Mouse (Mus musculus): Measurements from ENCODE around the gene Eaf1. TPM values are rescaled to one million over a fixed set of nuclear protein-coding genes. Genes with fewer than 3 reads are reported as not detected.
A peak's percentile ranks its signal among the peaks of the same experiment; 100 is the strongest.

Eaf1 gene
- polyA plus RNA-seq, 1 experiment from 2014 or later, result 21.0 TPM

- 69% methylated on average over 7 of the region's 7 CpGs for WGBS
- H3K4me2 ChIP-seq (ENCODE audit: low read depth, low read length), result no peak overlapping the region
- H3K9me3 ChIP-seq (ENCODE audit: control insufficient read depth, low read length), result no peaks in the 10 kb centered on the region
- H3K36me3 ChIP-seq (ENCODE audit: control insufficient read depth, insufficient read depth, low read length), result no peaks in the 10 kb centered on the region
- no peaks in the 10 kb centered on the region for H3K27me3 ChIP-seq (ENCODE audit: control insufficient read depth, insufficient read depth, low read depth, low read length)
- H3K27ac ChIP-seq (ENCODE audit: low read length), result no peak overlapping the region
- ATAC-seq (ENCODE audit: low read depth), result no peak
- no peak overlapping the region for H3K9ac ChIP-seq (ENCODE audit: low read length)
- no peak overlapping the region for H3K4me3 ChIP-seq (ENCODE audit: low read length)
- no peaks in the 10 kb centered on the region for H3K4me1 ChIP-seq (replicated peaks; ENCODE audit: control insufficient read depth, insufficient read depth, low read length)
Observed at GRCm38 (mm10) chr14:31525040-31525810, 31.0 kb downstream of the Eaf1 start.

GRCm38 (mm10) chr14:31530847-31531246, 36.6 kb downstream of the Eaf1 start:
- no peaks in the 10 kb centered on the region for H3K9me3 ChIP-seq (ENCODE audit: control insufficient read depth, low read length)
- H3K27me3 ChIP-seq (ENCODE audit: control insufficient read depth, insufficient read depth, low read depth, low read length), result no peaks in the 10 kb centered on the region
- H3K4me2 ChIP-seq (ENCODE audit: low read depth, low read length), result no peak overlapping the region
- no peak overlapping the region for H3K4me3 ChIP-seq (ENCODE audit: low read length)
- ATAC-seq (ENCODE audit: low read depth), result no peak
- no peak overlapping the region for H3K27ac ChIP-seq (ENCODE audit: low read length)
- H3K9ac ChIP-seq (ENCODE audit: low read length), result no peak overlapping the region
- WGBS, result 78% methylated on average over 4 of the region's 4 CpGs
- H3K4me1 ChIP-seq (replicated peaks; ENCODE audit: control insufficient read depth, insufficient read depth, low read length), result no peaks in the 10 kb centered on the region; the same call in 1 of the 2 replicates
- H3K36me3 ChIP-seq (ENCODE audit: control insufficient read depth, insufficient read depth, low read length), result no peaks in the 10 kb centered on the region

- peak; percentile 41; the same call in 1 of the 2 replicates for ATAC-seq (ENCODE audit: low read depth)
- Histone ChIP-seq H3K4me1 (replicated peaks; ENCODE audit: control insufficient read depth, insufficient read depth, low read length) (no peaks in the 10 kb centered on the region; the same call in 1 of the 2 replicates), H3K27ac (ENCODE audit: low read length) (no peak overlapping the region), H3K9me3 (ENCODE audit: control insufficient read depth, low read length) (no peaks in the 10 kb centered on the region), H3K4me3 (ENCODE audit: low read length) (no peak overlapping the region), H3K9ac (ENCODE audit: low read length) (no peak overlapping the region), H3K36me3 (ENCODE audit: control insufficient read depth, insufficient read depth, low read length) (no peaks in the 10 kb centered on the region), H3K4me2 (ENCODE audit: low read depth, low read length) (no peak overlapping the region), H3K27me3 (ENCODE audit: control insufficient read depth, insufficient read depth, low read depth, low read length) (no peaks in the 10 kb centered on the region)
- WGBS, result 36% methylated on average over 12 of the region's 12 CpGs
Observed at GRCm38 (mm10) chr14:31531506-31532148, 37.4 kb downstream of the Eaf1 start.

GRCm38 (mm10) chr14:31532656-31533055, 38.5 kb downstream of the Eaf1 start:
- no peak overlapping the region for H3K27ac ChIP-seq (ENCODE audit: low read length)
- no peaks in the 10 kb centered on the region for H3K9me3 ChIP-seq (ENCODE audit: control insufficient read depth, low read length)
- no peak for ATAC-seq (ENCODE audit: low read depth)
- no peak overlapping the region for H3K4me3 ChIP-seq (ENCODE audit: low read length)
- peaks cover 3% of the 10 kb centered on the region; the same call in 1 of the 2 replicates for H3K4me1 ChIP-seq (replicated peaks; ENCODE audit: control insufficient read depth, insufficient read depth, low read length)
- H3K36me3 ChIP-seq (ENCODE audit: control insufficient read depth, insufficient read depth, low read length), result no peaks in the 10 kb centered on the region
- WGBS, result 72% methylated on average over 3 of the region's 3 CpGs
- H3K4me2 ChIP-seq (ENCODE audit: low read depth, low read length), result no peak overlapping the region
- H3K9ac ChIP-seq (ENCODE audit: low read length), result no peak overlapping the region
- H3K27me3 ChIP-seq (ENCODE audit: control insufficient read depth, insufficient read depth, low read depth, low read length), result no peaks in the 10 kb centered on the region

- Histone ChIP-seq H3K27me3 (ENCODE audit: control insufficient read depth, insufficient read depth, low read depth, low read length) (no peaks in the 10 kb centered on the region), H3K27ac (ENCODE audit: low read length) (no peak overlapping the region), H3K36me3 (ENCODE audit: control insufficient read depth, insufficient read depth, low read length) (no peaks in the 10 kb centered on the region), H3K4me3 (ENCODE audit: low read length) (no peak overlapping the region), H3K4me2 (ENCODE audit: low read depth, low read length) (no peak overlapping the region), H3K9me3 (ENCODE audit: control insufficient read depth, low read length) (no peaks in the 10 kb centered on the region), H3K4me1 (replicated peaks; ENCODE audit: control insufficient read depth, insufficient read depth, low read length) (peaks cover 3% of the 10 kb centered on the region; the same call in 1 of the 2 replicates), H3K9ac (ENCODE audit: low read length) (no peak overlapping the region)
- 56% methylated on average over 6 of the region's 6 CpGs for WGBS
- ATAC-seq (ENCODE audit: low read depth), result peak; percentile 34; the same call in 1 of the 2 replicates
Observed at GRCm38 (mm10) chr14:31537298-31537697, 43.1 kb downstream of the Eaf1 start.

- Histone ChIP-seq H3K4me2 (ENCODE audit: low read depth, low read length) (no peak overlapping the region), H3K4me1 (replicated peaks; ENCODE audit: control insufficient read depth, insufficient read depth, low read length) (no peaks in the 10 kb centered on the region), H3K9ac (ENCODE audit: low read length) (no peak overlapping the region), H3K36me3 (ENCODE audit: control insufficient read depth, insufficient read depth, low read length) (no peaks in the 10 kb centered on the region), H3K9me3 (ENCODE audit: control insufficient read depth, low read length) (no peaks in the 10 kb centered on the region), H3K27ac (ENCODE audit: low read length) (no peak overlapping the region), H3K4me3 (ENCODE audit: low read length) (no peak overlapping the region), H3K27me3 (ENCODE audit: control insufficient read depth, insufficient read depth, low read depth, low read length) (no peaks in the 10 kb centered on the region)
- no peak for ATAC-seq (ENCODE audit: low read depth)
- WGBS, result 60% methylated on average over 11 of the region's 11 CpGs
Observed at GRCm38 (mm10) chr14:31543885-31544442, 49.8 kb downstream of the Eaf1 start.

GRCm38 (mm10) chr14:31555021-31555420, 60.8 kb downstream of the Eaf1 start:
- Histone ChIP-seq H3K4me3 (ENCODE audit: low read length) (no peak overlapping the region), H3K9ac (ENCODE audit: low read length) (no peak overlapping the region), H3K4me2 (ENCODE audit: low read depth, low read length) (no peak overlapping the region), H3K27ac (ENCODE audit: low read length) (no peak overlapping the region), H3K36me3 (ENCODE audit: control insufficient read depth, insufficient read depth, low read length) (no peaks in the 10 kb centered on the region), H3K4me1 (replicated peaks; ENCODE audit: control insufficient read depth, insufficient read depth, low read length) (peaks cover 2% of the 10 kb centered on the region; the same call in 1 of the 2 replicates), H3K27me3 (ENCODE audit: control insufficient read depth, insufficient read depth, low read depth, low read length) (no peaks in the 10 kb centered on the region), H3K9me3 (ENCODE audit: control insufficient read depth, low read length) (no peaks in the 10 kb centered on the region)
- ATAC-seq (ENCODE audit: low read depth), result no peak
- WGBS, result 80% methylated on average over 7 of the region's 7 CpGs

GRCm38 (mm10) chr14:31555963-31556434, 61.8 kb downstream of the Eaf1 start:
- WGBS, result 43% methylated on average over 14 of the region's 14 CpGs
- ATAC-seq (ENCODE audit: low read depth), result no peak
- H3K27me3 ChIP-seq (ENCODE audit: control insufficient read depth, insufficient read depth, low read depth, low read length), result no peaks in the 10 kb centered on the region
- no peak overlapping the region for H3K4me3 ChIP-seq (ENCODE audit: low read length)
- H3K4me1 ChIP-seq (replicated peaks; ENCODE audit: control insufficient read depth, insufficient read depth, low read length), result peaks cover 9% of the 10 kb centered on the region
- H3K9ac ChIP-seq (ENCODE audit: low read length), result no peak overlapping the region
- no peaks in the 10 kb centered on the region for H3K9me3 ChIP-seq (ENCODE audit: control insufficient read depth, low read length)
- no peak overlapping the region for H3K27ac ChIP-seq (ENCODE audit: low read length)
- H3K4me2 ChIP-seq (ENCODE audit: low read depth, low read length), result no peak overlapping the region
- H3K36me3 ChIP-seq (ENCODE audit: control insufficient read depth, insufficient read depth, low read length), result no peaks in the 10 kb centered on the region

All from lung, embryonic 16.5 days (tissue).